Mouse (Mus musculus) bone marrow, adult 2 months (tissue): ENCODE results near the gene Tshr.

Experiments
- CTCF ChIP-seq: fragments of 200-500 bp; IDR thresholded peaks from 2 replicates; pipeline ENCODE4 v1.5.1; 2011; ENCODE audit warnings: low read length, control low read depth; ENCODE audit not compliant: control insufficient read depth, insufficient read depth
- POLR2A ChIP-seq: fragments of 200-500 bp; IDR thresholded peaks from 2 replicates; pipeline ENCODE4 v1.6.1; 2011; ENCODE audit warnings: low read depth, mild to moderate bottlenecking, control low read depth, low read length, borderline replicate concordance; ENCODE audit not compliant: control insufficient read depth

DNA sequence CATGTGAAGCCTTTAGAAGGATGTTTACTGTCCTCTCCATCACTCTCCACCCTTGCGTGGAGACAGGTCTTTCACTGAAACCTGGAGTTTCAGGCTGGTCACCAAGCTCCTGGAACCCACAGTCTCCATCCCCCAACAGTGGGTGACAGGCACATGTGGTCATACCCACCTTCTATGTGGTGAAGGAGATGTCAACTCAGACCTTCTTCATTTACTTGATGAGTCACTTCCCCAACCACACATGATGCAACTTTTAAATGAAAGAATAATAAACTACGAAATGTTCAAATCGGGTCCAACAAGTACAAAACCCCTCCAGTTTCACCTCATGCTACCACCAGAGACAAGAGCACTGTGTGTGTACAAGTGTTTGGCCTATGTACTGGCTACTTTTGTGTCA is 200.8 kb downstream of the Tshr start:
- TF ChIP-seq POLR2A = no peak
- no peak for TF ChIP-seq CTCF
